Comparison of ENCODE assay signal across 15 mouse cellular contexts in genomic region chr13:3544925-3545324, GRCm38 (mm10). TPM values are rescaled to one million over a fixed set of nuclear protein-coding genes. Genes with fewer than 3 reads are reported as not detected.
A peak's percentile ranks its signal among the peaks of the same experiment; 100 is the strongest.
DNase-seq lines count a peak whose midpoint lies in the region; ATAC-seq and TF ChIP-seq lines count a peak whose summit lies in the region.
"Had no signal": no experiment of that assay in that cellular context is flagged by ENCODE, and none has a peak within 500 bp of the region (broad histone marks: within the 10 kb centered on the region; RNA-seq: fewer than 3 reads in every experiment).

No protein-coding gene starts in this region.

- TF ChIP-seq EP300 in MEL (IDR thresholded peaks at IDR 0.05; ENCODE audit: low read depth in 1 of 2, low read length in 2 of 2): peak; percentile 20 to 53; a peak in 1 of 4 replicates

- H3K79me2 ChIP-seq in MEL (ENCODE audit: control insufficient read depth, insufficient read depth, low read length, poor library complexity): peaks cover 76% of the 10 kb centered on the region

- H3K9me3 ChIP-seq in heart, embryonic 13.5 days: no peaks in the 10 kb centered on the region
- no peaks in the 10 kb centered on the region for H3K9me3 ChIP-seq in MEL (replicated peaks; ENCODE audit: insufficient read depth, low read length)
- no peaks in the 10 kb centered on the region for H3K9me3 ChIP-seq in intestine, embryonic 16.5 days (ENCODE audit: control insufficient read depth, low read length)
- H3K9me3 ChIP-seq in hindbrain, embryonic 14.5 days (ENCODE audit: control insufficient read depth, low read length): no peaks in the 10 kb centered on the region
- H3K9me3 ChIP-seq in forebrain, postnatal 0 days (ENCODE audit: low read length): no peaks in the 10 kb centered on the region
- H3K9me3 ChIP-seq: forebrain, embryonic 15.5 days; limb, embryonic 13.5 days; neural tube, embryonic 13.5 days had no signal

- intact Hi-C loops in heart, postnatal 10 days (cut with DNase I): no loop called here

- TF ChIP-seq RAD21 in MEL (IDR thresholded peaks at IDR 0.05; ENCODE audit: low read depth, low read length): no peak

- no peak for DNase-seq in heart, postnatal 10 days
- DNase-seq in MEL (ENCODE audit: low read depth, low spot score): peak; percentile 75
- DNase-seq in thymus, postnatal 4 days: no peak
- DNase-seq in hindbrain, embryonic 14.5 days (ENCODE audit: low spot score): no peak
- DNase-seq in forebrain, postnatal 0 days: no peak
- DNase-seq: adrenal gland, postnatal 36 days; kidney, adult 11 months; kidney, postnatal 4 days had no signal

- H3K4me1 ChIP-seq in heart, embryonic 13.5 days: peaks cover 60% of the 10 kb centered on the region
- H3K4me1 ChIP-seq in MEL (ENCODE audit: control insufficient read depth in 1 of 2, insufficient read depth in 2 of 2, low read length in 2 of 2): peaks cover 27 to 30% of the 10 kb centered on the region in 2 experiments
- peaks cover 25% of the 10 kb centered on the region for H3K4me1 ChIP-seq in intestine, embryonic 16.5 days (ENCODE audit: control insufficient read depth, insufficient read depth, low read length)
- peaks cover 31% of the 10 kb centered on the region for H3K4me1 ChIP-seq in hindbrain, embryonic 14.5 days (replicated peaks; ENCODE audit: control insufficient read depth, insufficient read depth, low read length)
- peaks cover 19% of the 10 kb centered on the region for H3K4me1 ChIP-seq in forebrain, postnatal 0 days (ENCODE audit: insufficient read depth)

- peak overlapping the region; percentile 45; the same call in 1 of the 2 replicates for H3K27ac ChIP-seq in heart, embryonic 13.5 days (replicated peaks)
- no peak overlapping the region for H3K27ac ChIP-seq in MEL (ENCODE audit: control insufficient read depth, low read depth, low read length)
- no peak overlapping the region for H3K27ac ChIP-seq in intestine, embryonic 16.5 days (ENCODE audit: low read length)
- no peak overlapping the region for H3K27ac ChIP-seq in hindbrain, embryonic 14.5 days
- H3K27ac ChIP-seq in forebrain, postnatal 0 days (ENCODE audit: low read depth, low read length): no peak overlapping the region
- H3K27ac ChIP-seq: forebrain, embryonic 15.5 days; limb, embryonic 13.5 days; neural tube, embryonic 13.5 days had no signal

- H3K36me3 ChIP-seq in heart, embryonic 13.5 days: peaks cover 28% of the 10 kb centered on the region
- peaks cover 36 to 54% of the 10 kb centered on the region in 2 experiments for H3K36me3 ChIP-seq in MEL (ENCODE audit: control insufficient read depth in 1 of 2, insufficient read depth in 2 of 2, low read length in 2 of 2)
- H3K36me3 ChIP-seq in intestine, embryonic 16.5 days (ENCODE audit: control insufficient read depth, insufficient read depth, low read length): 0 out of 2 replicates have a peak, but pooled peaks cover 8% of the 10 kb centered on the region
- peaks cover 18% of the 10 kb centered on the region for H3K36me3 ChIP-seq in hindbrain, embryonic 14.5 days (replicated peaks; ENCODE audit: control insufficient read depth, insufficient read depth)
- peaks cover 6% of the 10 kb centered on the region; the same call in 1 of the 2 replicates for H3K36me3 ChIP-seq in forebrain, postnatal 0 days (ENCODE audit: insufficient read depth)

- no peak overlapping the region for H3K4me2 ChIP-seq in heart, embryonic 13.5 days
- H3K4me2 ChIP-seq in intestine, embryonic 16.5 days (ENCODE audit: low read depth, low read length): no peak overlapping the region
- H3K4me2 ChIP-seq in hindbrain, embryonic 14.5 days (replicated peaks): no peak overlapping the region
- H3K4me2 ChIP-seq in forebrain, postnatal 0 days (ENCODE audit: low read depth): no peak overlapping the region
- H3K4me2 ChIP-seq: forebrain, embryonic 15.5 days; limb, embryonic 13.5 days; neural tube, embryonic 13.5 days had no signal

- no peak overlapping the region for H3K9ac ChIP-seq in heart, embryonic 13.5 days
- H3K9ac ChIP-seq in MEL (ENCODE audit: control insufficient read depth, low read depth, low read length, poor library complexity, severe bottlenecking): 0 out of 2 replicates have a peak overlapping the region, but pooled peaks have one; percentile 2
- no peak overlapping the region for H3K9ac ChIP-seq in intestine, embryonic 16.5 days (ENCODE audit: low read depth, low read length)
- no peak overlapping the region for H3K9ac ChIP-seq in hindbrain, embryonic 14.5 days
- no peak overlapping the region for H3K9ac ChIP-seq in forebrain, postnatal 0 days
- H3K9ac ChIP-seq: forebrain, embryonic 15.5 days; limb, embryonic 13.5 days; neural tube, embryonic 13.5 days had no signal

- no peak for TF ChIP-seq POLR2A in MEL (IDR thresholded peaks at IDR 0.05; ENCODE audit: control insufficient read depth in 1 of 2, insufficient read depth in 1 of 2, low read depth in 1 of 2, low read length in 2 of 2, poor library complexity in 1 of 2)

- no peak for ATAC-seq in heart, embryonic 13.5 days (ENCODE audit: extremely low read depth, insufficient number of reproducible peaks, low FRiP score, low TSS enrichment)
- peak; percentile 85 for ATAC-seq in intestine, embryonic 16.5 days
- ATAC-seq in megakaryocyte-erythroid progenitor cell, adult 5-6 weeks (replicated peaks; ENCODE audit: low FRiP score, low TSS enrichment, poor library complexity, severe bottlenecking): peak; percentile 77
- no peak for ATAC-seq in hindbrain, embryonic 14.5 days (ENCODE audit: low FRiP score)
- no peak for ATAC-seq in forebrain, postnatal 0 days
- ATAC-seq: forebrain, embryonic 15.5 days; midbrain, embryonic 16.5 days had no signal

- H3K27me3 ChIP-seq in heart, embryonic 13.5 days (replicated peaks): no peaks in the 10 kb centered on the region
- no peaks in the 10 kb centered on the region for H3K27me3 ChIP-seq in MEL (ENCODE audit: control insufficient read depth in 1 of 2, insufficient read depth in 2 of 2, low read length in 2 of 2)
- no peaks in the 10 kb centered on the region for H3K27me3 ChIP-seq in intestine, embryonic 16.5 days (replicated peaks; ENCODE audit: control insufficient read depth, insufficient read depth, low read length)
- H3K27me3 ChIP-seq in hindbrain, embryonic 14.5 days (ENCODE audit: control insufficient read depth, insufficient read depth, low read length): no peaks in the 10 kb centered on the region
- H3K27me3 ChIP-seq in forebrain, postnatal 0 days (ENCODE audit: insufficient read depth, low read length): no peaks in the 10 kb centered on the region
- H3K27me3 ChIP-seq: forebrain, embryonic 15.5 days; limb, embryonic 13.5 days; neural tube, embryonic 13.5 days had no signal

- WGBS in heart, embryonic 13.5 days: 64% methylated on average over 5 of the region's 5 CpGs
- 66% methylated on average over 5 of the region's 5 CpGs for WGBS in intestine, embryonic 16.5 days
- WGBS in hindbrain, embryonic 14.5 days: 68% methylated on average over 5 of the region's 5 CpGs
- 70% methylated on average over 5 of the region's 5 CpGs for WGBS in forebrain, postnatal 0 days

- no peak overlapping the region for H3K4me3 ChIP-seq in heart, embryonic 13.5 days
- no peak overlapping the region for H3K4me3 ChIP-seq in MEL (ENCODE audit: control insufficient read depth in 1 of 2, insufficient read depth in 1 of 2, low read depth in 2 of 2, low read length in 2 of 2)
- no peak overlapping the region for H3K4me3 ChIP-seq in intestine, embryonic 16.5 days (ENCODE audit: low read length)
- H3K4me3 ChIP-seq in hindbrain, embryonic 14.5 days (replicated peaks; ENCODE audit: low read length): no peak overlapping the region
- H3K4me3 ChIP-seq in forebrain, postnatal 0 days (ENCODE audit: low read depth, low read length): no peak overlapping the region
- H3K4me3 ChIP-seq: forebrain, embryonic 15.5 days; limb, embryonic 13.5 days; neural tube, embryonic 13.5 days had no signal

- no peak for TF ChIP-seq CTCF in MEL (IDR thresholded peaks at IDR 0.05 in 2 of 3, conservative IDR thresholded peaks at IDR 0.05 in 1 of 3; ENCODE audit: control insufficient read depth in 1 of 3, insufficient read depth in 1 of 3, low read depth in 2 of 3, low read length in 3 of 3, poor library complexity in 1 of 3, severe bottlenecking in 1 of 3)
- TF ChIP-seq CTCF in forebrain, postnatal 0 days (IDR thresholded peaks at IDR 0.05; ENCODE audit: low read depth): no peak

TF ChIP-seq in MEL, 35 proteins besides CTCF, POLR2A, EP300 and RAD21:
- TF ChIP-seq ETS1 (IDR thresholded peaks at IDR 0.05; ENCODE audit: low read depth, low read length) (peak; percentile 75), MAZ (IDR thresholded peaks at IDR 0.05; ENCODE audit: low read depth, low read length) (no peak), SIN3A (IDR thresholded peaks at IDR 0.05; ENCODE audit: low read length) (0 out of 2 replicates have a peak, but pooled peaks have one; percentile 38), USF2 (IDR thresholded peaks at IDR 0.05; ENCODE audit: borderline replicate concordance in 1 of 2, insufficient read depth in 1 of 2, low read depth in 1 of 2, low read length in 2 of 2) (no peak), TAL1 (IDR thresholded peaks at IDR 0.05; ENCODE audit: low read length) (no peak), RCOR1 (IDR thresholded peaks at IDR 0.05; ENCODE audit: low read depth, low read length) (peak; percentile 53; the same call in 1 of the 2 replicates)

RNA-seq across cellular contexts. Expression of gene Gdi2, which starts 7.1 kb away (rescaled TPM):
- polyA plus RNA-seq in heart, embryonic 13.5 days (2015; fragmentation: Nextera tagmentation; extraction: Ambion mirVana): 324 and 326 TPM in 2 replicates
- total RNA-seq in heart, postnatal 10 days (2021): 100 to 1,000 TPM; 298 to 299 TPM
- 244 and 293 TPM in 2 replicates for total RNA-seq in MEL (2012; rRNA removed)
- 100 to 1,000 TPM; 305 to 470 TPM for polyA plus RNA-seq in MEL (2012; ENCODE audit: insufficient read depth in 1 of 2, insufficient read length in 2 of 2, low read depth in 1 of 2, low replicate concordance in 2 of 2, missing spikeins in 1 of 2)
- polyA plus RNA-seq in intestine, embryonic 16.5 days (2015; fragmentation: Nextera tagmentation; extraction: Ambion mirVana): 446 and 447 TPM in 2 replicates
- total RNA-seq in megakaryocyte-erythroid progenitor cell, adult 5-6 weeks (2014; fragmentation: Nextera tagmentation): 267 and 287 TPM in 2 replicates
- total RNA-seq in megakaryocyte-erythroid progenitor cell, adult 5-6 weeks (2017): 384 and 417 TPM in 2 replicates
- 464 and 489 TPM in 2 replicates for polyA plus RNA-seq in hindbrain, embryonic 14.5 days (2014; fragmentation: Nextera tagmentation; extraction: Ambion mirVana)
- 297 and 300 TPM in 2 replicates for total RNA-seq in forebrain, postnatal 0 days (2014; rRNA removed)
- 376 and 382 TPM in 2 replicates for polyA plus RNA-seq in forebrain, postnatal 0 days (2015; fragmentation: Nextera tagmentation; extraction: Ambion mirVana)

Comparison
In these comparisons a context has a peak if more than half of its experiments do, and no peak if none do; other contexts are left out.
1. ATAC-seq: peak in intestine, embryonic 16.5 days (single experiment) and megakaryocyte-erythroid progenitor cell, adult 5-6 weeks (single experiment); none in heart, embryonic 13.5 days (single experiment), hindbrain, embryonic 14.5 days (single experiment) and forebrain, postnatal 0 days (single experiment).